Mouse (Mus musculus) mouse trophoblast stem cell (cell line): Measurements from ENCODE around the gene Lsamp.

Experiments used
- in situ Hi-C, 2 experiments: fragments of 300-500 bp; cut with MseI, MboI; formaldehyde crosslinking; loops; 2 replicates in 1 of 2; 3 replicates in 1 of 2; pipeline ENCODE4 v1.15.1; 2025

Lsamp gene

DNA sequence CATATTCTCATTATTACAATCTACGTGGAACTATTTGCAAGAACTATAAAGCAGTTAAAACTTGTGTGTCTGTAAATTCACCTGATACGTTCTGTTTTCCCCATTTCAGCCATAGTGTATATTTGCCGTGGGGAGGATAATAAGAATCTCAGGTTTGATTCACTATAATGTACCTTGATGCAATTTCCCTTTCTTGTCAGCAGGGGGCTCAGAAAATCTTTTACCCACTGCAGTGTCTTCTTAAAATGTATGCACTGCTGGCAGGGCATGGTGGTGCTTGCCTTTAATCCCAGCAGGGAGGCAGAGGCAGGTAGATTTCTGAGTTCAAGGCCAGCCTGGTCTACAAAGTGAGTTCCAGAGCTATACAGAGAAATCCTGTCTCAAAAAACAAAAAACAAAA is 287.7 kb downstream of the Lsamp start:
- in situ Hi-C loops: no loop called here

DNA sequence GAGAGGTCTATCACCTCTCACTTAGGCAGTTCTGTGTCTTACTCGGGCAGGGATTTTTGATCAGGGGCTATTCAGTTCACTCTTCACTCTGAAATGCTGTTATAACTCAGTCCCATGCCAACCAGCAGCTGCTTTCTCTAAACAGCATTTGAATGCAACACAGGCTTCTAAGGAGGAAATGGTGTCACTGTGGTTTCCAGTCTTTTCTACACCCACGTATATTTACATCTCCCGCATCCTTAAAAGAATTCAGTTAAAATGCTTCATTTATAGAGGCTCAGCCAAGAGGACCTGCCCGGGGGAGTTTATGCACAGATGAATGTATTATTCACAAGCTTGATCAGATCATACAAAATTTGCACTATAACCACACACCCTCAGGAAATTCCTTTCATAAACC is 306.0 kb downstream of the Lsamp start:
- in situ Hi-C loops: no loop called here

DNA sequence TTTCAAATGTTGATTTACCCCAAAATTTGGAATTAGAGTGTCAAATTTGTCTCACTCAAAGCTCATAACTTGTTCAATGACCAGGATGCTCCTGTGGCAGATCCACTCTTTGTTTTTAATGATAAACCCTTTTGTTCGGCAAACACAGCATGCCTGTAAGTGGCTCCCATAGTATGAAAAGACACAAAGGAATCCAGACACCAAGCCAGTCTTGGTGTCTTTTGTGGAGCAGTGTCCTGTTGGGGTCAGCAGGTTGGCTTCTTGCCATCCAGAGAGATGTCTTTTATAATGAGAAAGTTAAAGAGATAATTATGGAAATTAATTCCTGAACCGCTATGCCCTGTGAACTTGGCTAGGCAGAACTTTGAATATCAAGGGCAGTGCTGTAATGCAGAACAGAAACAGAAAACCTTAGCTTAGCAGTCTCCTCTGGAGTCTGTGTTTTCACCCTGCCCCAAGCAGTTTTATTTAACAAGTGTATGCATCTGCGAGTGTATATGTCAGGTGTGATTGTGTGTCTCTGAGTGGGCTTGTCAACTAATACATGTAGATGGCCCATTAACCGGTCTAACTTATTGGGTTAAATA is 310.2 kb downstream of the Lsamp start:
- in situ Hi-C loops: no loop called here

DNA sequence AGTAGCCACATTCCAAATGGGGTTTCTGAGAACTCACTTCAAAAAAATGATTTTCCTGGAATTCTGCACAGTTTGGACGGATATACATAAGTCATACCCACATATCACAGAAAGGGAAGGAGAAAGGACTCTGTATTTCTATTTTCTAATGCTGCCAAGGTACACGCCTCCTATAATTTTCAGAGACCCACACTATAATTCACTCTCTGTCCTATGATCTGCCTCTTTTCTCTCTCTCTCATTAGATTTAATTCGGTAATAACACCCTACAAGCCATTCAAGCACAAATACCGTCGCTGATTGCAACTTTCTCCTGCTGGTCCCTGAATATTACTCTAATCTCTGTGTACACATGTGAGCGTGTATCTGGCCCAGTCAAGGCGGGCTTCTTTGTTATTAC is 311.1 kb downstream of the Lsamp start:
- in situ Hi-C loops: no loop called here

DNA sequence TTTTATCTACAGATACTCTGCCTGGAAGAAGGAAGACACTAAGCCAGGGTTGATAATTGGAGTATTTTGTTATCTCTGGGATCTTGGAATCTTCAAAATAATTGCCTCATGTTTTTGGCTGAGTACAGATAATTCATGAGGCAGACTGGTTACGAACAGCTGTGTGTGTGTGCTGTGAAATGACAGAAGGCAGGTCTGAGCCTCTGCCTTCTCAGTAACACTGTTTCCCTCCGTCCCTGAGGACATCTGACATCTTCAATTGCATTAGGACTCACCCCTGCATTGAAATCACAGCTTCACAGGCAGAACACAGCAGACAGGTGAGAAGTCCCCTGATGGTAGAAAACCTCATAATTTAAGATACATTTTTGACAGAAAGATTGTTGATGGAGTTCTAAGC is 323.5 kb downstream of the Lsamp start:
- in situ Hi-C loops: no loop called here

DNA sequence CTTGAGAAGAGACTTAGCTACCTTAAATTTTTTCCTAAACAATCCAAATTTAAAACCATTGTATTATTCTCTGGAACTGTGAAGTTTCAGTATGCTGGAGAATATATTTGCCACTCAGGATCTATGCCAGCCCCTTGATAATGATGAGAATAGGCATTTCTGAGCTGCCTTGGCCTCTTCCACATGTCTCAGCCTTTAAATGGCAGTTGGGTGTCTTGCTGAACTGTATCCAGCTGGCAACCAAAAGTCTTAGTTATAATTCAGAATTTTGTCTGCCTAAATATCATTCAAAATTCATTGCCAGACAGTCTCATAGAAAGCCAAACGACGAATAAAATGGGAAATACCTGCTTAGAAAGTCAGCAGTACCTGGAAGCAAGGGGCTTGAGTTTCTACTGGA is 332.0 kb downstream of the Lsamp start:
- in situ Hi-C loops: no loop called here

DNA sequence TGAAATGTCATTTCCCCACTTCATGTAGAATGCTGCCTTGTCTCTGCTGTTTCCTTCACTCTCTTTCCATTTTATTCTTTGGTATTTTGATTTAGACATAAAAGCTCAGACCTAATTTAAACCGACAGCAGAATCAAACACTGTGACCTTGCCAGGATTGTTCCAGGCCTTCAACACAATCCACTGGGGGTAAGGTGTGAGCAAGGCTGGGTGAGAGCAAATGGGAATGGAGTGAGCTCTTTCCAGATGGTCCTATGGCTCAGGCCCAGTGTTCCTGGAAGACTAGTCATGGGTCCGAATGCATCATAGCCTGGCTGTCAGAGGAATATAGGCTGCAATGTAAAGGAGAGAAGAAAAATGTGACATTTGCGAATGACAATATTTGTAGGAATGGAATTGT is 340.6 kb downstream of the Lsamp start:
- in situ Hi-C loops: no loop called here

DNA sequence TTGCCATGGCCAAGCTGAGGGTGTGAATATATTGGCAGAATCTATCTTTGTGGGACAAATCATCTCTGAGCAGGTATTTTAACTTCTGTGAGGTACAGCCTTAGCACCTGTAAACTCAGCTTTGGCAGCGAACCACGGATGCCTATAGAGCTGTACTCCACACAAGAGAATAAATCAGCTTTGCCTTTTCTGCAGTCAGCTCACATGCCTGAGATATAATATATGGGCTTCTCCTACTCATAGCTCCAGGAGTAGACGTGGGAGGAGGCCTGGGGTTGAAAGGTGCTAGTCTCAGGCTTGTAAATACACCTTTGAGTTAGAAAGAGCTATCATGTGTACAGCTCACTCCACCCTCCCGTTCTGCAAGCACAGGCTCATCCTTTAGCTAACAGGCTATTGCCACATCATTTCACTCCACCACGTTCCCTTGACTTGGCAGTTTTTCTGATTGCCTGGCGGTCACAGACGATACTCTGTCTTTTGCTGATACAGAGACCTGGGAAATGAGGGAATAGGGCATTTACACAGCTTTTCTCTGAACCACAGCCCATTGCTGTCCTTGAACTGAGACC is 344.2 kb downstream of the Lsamp start:
- in situ Hi-C loops: no loop called here

DNA sequence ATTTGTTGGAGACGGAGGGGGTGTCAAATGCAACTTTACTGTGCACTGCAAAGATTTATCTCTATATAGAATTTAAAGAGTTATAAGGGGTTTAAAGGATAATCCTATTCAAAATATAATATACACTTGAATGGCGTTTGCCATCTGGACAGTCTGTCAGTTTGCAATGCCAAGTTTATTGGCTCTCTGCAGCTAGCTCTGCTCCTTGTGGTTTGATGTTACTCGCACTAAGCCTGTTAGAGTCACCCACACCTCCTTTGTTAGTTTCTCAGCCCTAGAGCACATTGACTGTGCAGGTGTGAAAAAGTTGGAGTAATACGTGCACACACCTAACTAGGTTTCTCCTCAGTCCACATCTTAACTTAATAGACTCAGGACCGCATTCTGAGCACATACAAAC is 385.5 kb downstream of the Lsamp start:
- in situ Hi-C loops: no loop called here

DNA sequence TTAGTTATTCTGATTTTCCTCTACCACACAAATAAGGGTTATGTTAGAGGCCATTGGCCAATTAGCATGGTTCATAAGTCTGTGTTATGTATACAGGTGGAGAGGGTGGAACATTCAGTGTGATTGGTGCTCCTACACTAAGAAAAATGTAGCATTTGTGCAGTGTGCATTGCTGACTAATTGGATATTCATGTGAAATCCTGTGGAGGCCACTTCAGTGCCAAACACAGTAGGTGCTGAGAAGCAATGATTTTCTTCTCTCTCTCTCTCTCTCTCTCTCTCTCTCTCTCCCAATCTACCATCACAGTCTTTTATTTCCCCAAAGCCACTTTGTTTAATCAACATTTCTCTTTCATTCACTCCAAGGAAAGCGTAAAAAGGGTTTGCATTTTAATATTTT is 387.1 kb downstream of the Lsamp start:
- in situ Hi-C loops: no loop called here

DNA sequence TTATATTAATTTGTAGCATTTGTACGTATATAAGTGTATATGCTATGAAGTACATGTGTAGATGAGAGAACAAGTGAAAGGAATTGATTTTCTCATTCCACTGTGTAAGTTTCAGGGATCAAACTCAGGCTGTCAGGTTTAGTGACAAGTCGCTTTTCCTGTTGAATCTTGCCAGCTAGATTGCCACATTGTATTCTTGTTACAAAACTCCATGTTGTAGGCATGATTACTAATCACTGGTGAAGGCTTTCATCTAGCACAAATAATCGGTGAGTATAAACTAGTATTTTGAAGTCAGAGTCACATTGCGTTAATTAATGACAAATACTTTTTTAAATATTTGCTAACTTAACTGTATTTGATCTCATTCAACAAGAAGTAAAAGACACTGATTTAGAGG is 391.2 kb downstream of the Lsamp start:
- in situ Hi-C loops: no loop called here

DNA sequence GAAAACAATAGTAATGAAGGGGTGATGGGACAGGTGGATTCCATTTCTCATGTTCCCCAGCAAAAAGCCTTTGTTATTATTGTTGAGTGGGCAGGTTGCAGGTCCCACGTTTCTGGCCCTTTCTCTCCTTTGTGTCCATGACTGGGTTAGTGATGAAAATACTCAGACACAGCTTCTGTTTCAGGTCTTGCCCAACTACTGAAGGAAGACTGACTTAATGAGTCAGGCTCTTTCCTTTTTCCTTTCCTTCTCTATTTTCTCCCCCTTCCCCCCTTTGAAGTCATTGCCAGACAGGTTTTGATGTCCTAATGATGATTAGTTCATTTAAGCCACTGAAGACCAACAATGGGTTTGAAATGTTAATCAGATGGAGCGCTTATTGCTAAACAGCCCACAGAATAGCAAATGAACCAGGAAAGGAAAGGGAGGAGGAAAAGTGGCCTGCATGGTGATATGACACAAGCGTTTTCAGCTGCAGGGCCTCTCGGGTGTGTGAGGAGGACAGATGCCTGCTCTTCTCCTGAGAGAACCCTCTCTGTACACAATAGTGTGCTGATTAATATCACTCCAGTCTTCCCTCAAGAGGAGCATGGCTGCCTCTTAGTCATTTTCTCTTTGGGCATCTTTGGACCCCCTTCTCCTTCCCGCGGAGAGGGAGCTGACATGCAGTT is 393.1 kb downstream of the Lsamp start:
- in situ Hi-C loops: no loop called here

DNA sequence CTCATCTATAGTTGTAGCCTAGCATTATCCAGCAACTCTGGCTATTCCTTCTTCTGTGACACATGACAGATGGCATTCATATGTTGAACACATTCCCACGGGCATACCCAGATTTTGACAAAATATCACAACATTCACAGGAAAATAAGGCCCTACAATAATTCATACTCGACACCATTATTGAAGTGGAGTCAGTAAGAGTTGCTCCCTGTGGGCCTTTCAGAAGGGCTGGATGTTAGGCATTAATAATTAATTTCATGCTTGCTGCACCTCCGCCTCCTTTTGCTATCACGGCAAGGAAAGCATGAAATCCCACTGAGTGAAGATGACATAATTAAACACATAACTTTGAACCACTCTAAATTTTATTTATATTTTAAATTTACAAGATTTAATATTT is 407.9 kb downstream of the Lsamp start:
- in situ Hi-C loops: no loop called here

DNA sequence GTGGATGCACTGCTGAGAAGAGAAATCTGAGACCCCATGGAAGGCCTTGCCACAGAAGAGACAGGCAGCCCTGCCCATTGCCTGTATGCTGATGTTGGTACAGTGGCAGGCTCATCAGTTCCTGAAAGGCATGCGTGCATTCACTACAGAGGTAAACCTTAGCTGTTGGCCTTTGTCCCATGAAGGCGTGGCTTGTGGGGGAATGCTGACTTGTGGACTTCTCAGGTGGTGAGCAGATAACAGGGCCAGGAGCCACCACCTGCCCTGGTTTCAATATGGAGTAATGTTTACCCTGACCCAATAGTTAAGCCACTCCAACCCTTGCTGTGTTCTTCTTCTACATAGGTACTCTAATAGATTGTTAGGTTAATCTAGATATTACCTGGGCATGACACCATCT is 415.4 kb downstream of the Lsamp start:
- in situ Hi-C loops: no loop called here

DNA sequence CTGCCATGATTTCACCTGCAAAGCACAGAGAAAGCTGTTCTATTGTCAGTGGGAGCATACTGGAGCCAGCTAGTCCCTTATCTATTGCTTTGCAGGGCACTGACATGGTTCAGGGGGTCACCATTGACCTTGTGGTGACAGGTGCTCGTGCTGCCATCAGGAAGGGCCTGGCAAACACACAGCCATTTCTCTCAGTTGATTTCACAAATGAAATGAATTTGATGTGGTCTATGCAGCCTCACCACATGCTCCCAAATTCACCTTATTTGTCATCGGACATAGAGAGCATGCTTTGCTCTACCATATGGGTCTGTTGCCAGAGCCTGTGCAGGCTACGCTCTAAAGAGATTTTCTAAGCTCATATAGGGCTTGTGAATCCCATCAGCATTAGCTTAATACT is 450.1 kb downstream of the Lsamp start:
- in situ Hi-C loops: no loop called here

DNA sequence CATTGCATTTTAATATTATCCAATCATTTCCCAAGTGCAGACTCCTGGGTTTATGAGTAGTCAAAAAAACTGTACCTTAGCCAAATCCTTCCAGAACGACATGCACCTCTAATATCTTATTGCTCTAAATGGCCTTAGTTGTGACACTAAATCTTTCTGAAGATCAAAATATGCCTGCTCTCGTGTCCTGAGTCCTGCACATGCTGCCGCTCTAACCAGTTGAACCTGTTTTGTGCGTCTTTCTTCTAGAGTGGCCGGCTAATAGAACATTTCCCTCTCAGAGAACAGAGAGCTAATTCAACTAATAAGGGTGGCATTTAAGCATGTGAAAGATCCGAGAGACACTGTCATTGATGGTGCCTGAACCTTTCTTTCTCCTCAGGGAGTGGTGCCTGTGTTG is 452.3 kb downstream of the Lsamp start:
- in situ Hi-C loops: no loop called here

DNA sequence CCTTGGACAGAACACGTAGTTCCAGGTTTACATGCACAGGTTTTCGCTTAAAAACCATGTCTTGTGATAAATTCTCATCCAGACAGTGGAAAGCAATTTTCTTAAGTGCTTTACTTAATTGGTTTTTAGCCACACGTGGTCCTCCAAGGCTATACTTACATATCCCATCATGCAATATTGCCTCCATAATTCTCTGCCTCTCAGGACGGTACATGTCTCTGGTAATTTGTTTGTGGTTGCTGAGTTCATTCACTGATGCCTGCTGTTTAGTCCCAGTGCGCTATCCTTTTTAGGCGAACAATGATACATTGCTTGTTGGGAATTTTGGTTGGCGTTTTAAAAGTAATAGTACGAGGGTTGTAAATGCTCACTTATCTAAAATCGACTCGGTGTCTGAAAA is 453.7 kb downstream of the Lsamp start:
- in situ Hi-C loops: no loop called here

DNA sequence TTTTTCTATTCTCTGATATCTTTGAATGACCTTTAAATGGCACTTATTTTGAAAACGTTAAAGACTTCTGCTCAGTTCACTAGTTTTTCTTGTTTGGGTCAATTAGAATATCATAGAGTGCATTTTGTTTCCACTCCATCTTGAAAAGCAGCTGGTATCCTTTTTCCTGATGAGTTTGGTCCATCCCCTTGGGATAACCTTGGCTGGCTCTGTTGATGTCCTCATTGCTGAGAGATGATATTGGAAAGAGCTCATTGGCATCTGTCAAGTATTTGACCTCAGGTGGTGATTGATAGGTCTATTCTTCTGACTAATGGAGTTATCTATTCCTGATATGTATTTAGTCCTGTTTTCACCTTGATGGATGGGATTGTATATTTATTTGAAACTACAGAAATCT is 454.7 kb downstream of the Lsamp start:
- in situ Hi-C loops: no loop called here

DNA sequence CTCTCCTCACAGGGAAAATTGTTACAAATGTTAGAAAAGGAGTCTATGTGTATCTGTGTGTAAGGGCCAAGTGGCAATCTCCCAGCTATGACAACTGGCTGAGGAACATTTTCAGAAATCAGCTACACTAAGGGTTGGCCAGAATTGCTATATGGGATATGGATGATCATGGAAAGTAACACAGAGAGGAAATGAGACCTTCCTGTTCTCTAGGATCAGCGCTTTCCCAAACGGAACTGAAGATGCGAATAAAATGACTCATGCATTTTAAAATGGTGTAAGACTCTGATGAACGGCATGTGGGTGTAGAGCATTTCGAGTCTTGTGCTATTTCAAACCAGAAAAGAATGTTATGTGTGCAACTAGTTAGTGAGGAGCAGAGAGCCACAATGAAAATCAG is 462.4 kb downstream of the Lsamp start:
- in situ Hi-C loops: no loop called here

DNA sequence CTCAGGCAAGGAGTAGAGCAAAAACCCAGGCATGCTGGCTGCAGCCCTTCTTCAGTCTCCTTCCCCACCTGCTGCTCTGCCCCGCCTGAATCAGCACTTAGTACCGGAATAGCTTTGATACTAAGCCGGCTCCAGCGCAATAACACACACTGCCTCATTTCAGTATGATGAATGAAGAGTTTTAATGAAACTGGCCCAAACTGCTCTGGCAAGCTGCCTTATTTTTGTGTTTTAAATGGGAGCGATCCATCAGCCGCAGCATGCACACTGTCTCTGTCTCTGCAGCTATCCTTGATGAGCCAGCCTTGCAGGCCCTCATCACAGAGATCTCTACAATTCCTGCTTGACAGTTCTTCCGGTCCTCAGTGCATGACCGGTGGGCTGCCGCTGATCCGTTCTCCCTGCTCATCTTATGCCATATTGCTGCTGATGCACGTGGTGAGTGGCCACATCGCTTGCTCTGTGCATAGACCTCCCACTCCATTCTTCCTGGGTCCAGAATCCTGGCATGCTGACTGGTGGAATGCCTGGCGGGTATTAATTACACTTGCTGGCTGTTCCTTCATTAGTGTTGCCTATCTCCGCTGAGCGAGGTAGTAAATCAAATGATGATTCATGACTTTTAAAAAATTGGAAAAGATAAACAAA is 479.4 kb downstream of the Lsamp start:
- in situ Hi-C loops: loop anchor here (25.0 kb wide), 2 partner anchors 499 to 774 kb away; no protein-coding TSS in a partner anchor

DNA sequence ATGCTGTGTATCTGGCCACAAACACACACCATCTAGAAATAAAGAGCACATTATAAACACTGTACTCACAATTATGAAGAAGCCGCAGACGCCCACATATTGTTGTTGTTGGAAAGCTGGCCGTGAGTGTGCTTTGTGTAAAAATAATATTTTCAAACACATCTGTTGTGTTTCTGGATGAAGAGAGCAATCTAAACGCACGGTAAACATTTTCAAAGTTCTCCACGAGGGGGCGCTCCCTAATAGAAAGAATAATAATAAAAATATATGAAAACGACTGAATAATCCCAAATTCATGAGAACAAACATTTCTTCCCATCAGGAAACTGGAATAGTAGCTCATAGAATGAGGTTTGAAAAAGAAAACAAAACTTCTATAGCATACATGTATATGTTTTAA is 482.4 kb downstream of the Lsamp start:
- in situ Hi-C loops: loop anchor here (25.0 kb wide), 2 partner anchors 496 to 771 kb away; no protein-coding TSS in a partner anchor

DNA sequence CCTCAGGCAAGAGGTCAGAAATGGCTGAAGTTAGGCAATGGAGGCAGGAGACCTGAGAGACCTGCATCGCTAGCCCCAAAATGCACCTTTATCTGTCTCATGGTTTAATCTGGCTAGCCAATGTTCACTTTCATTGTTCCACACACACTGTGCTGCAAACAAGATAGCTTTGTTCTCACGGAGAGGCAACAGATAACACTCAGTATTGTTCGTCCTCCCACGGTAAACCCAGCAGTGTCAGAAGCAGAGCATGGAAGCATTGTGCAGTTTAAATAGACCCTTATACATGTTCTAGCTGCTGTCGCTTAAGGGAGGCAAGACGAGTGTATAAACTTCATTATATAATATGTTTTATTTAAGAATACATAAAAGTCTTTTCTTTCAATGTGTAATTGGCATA is 486.8 kb downstream of the Lsamp start:
- in situ Hi-C loops: loop anchor here (25.0 kb wide), 2 partner anchors 491 to 766 kb away; no protein-coding TSS in a partner anchor

DNA sequence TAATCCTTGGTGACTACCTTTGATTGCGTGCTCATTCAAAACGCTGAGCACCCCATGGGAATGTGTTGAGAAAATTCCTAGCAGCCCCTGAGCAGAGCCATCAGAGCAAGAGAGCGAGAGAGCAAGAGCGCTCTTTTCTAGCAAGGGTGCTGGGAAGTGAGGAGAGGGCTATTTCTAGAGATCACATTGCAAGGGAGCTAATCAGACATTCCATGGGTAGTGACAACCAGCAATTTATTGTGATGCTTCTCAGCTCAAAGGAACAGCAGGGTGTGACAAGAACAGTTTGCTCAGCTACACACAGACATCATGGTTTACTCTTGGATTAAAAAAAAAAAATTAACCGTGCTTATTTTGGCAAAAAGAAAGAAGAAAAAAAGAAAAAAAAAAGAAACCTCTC is 487.8 kb downstream of the Lsamp start:
- in situ Hi-C loops: loop anchor here (25.0 kb wide), 2 partner anchors 490 to 765 kb away; no protein-coding TSS in a partner anchor
